Mouse (Mus musculus) hematopoietic stem cell, adult 5-6 weeks (primary cell): ENCODE data around the gene 1700028J19Rik. TPM values are rescaled to one million over a fixed set of nuclear protein-coding genes. Genes with fewer than 3 reads are reported as not detected.

Experiments
- ATAC-seq, 2 experiments: fragments of 125-278 bp in 1 of 2; replicated peaks in 1 of 2; 2 replicates each; pipeline ENCODE4 v1.8.0; 2016 to 2017; ENCODE audit warnings: inconsistent platforms in 2 of 2, mild to moderate bottlenecking in 2 of 2, moderate number of reproducible peaks in 2 of 2, low read depth in 1 of 2, moderate TSS enrichment in 1 of 2; ENCODE audit not compliant: low FRiP score in 2 of 2, poor library complexity in 2 of 2, severe bottlenecking in 2 of 2, insufficient read depth in 1 of 2, low TSS enrichment in 1 of 2
- total RNA-seq: library from RNA; stranded (forward); fragments of 172-1452, 232-1000 nt; gene quantifications from 2 replicates; pipeline ENCODE4 v1.2.3, GENCODE M21; 2017

The 1700028J19Rik gene
- 0.31 TPM in 1 of 2 replicates, not detected in the other for total RNA-seq

DNA sequence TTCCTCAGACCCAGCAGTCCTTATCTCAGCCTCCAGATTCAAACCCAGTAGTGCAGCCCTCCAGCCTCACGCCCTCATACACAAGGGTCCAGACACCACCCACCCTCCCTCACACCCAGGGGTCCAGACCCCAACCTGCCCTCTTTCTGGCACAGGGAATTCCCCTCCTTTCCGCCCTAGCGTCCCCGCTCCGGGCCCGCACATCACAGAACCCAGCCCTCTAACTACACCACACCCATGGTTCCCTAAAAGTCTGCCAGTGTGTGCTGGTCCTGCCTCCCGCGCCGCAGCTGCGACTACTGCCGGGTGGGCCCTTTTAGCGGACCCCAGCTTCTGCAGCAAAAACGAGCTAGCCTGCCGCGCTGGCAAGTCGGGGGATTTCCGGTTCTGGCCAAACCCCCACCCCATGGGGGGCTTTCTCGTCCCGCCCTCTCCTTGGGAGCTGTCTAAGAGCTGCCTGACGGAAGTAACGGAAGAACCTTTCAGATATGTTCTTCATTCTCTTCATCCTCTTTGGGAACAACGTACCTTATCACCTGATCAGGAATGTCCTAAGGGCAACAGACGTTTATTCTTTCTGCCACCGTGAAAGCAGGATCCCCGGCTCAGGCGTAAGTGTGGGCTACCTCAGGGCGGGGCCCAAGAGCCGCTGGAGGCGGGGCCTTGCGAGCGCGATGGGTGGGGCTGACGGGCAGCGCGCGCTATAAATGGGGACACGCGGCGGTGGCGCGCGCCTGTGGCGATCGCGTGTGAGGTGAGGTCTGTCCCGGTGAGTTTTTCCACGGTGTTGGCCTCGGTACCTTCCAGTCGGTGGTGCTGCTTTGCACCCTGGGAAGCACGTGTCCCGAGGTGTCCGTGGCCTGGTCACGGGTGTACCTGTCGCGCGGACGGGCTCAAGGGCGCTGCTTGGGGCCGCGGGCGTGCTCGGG lies at the start of gene 1700028J19Rik, which contains the start of gene 2410002F23Rik:
TSS of gene 1700028J19Rik (minus strand) at position 641 of the 929 bp plus-strand sequence.
TSS of gene 2410002F23Rik (plus strand) at position 668 of the 929 bp plus-strand sequence.
- ATAC-seq = peak; percentile 70 to 83

DNA sequence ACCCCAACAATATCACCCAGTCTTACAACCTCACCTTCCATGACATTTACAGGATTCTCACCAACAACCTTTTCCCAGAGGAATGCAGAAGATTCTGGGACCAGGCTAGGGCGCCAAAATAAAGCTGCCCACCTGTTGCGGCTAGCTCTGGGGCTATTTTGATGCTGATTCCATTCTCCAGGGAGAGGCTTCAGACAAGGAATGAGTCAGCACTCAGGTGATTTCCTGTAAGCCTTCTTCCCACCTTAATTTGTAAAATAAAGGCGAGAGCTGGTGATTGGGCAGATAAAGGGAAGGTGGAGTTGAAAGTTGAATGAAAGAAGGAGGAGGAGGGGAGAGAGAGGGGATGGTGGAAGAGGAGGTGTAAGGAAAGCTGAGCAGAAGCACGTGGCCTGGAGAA lies 44.9 kb upstream of the 1700028J19Rik start:
- no peak for ATAC-seq

GRCm38 (mm10) chr7:44290986-44291385 lies 44.5 kb upstream of the 1700028J19Rik start:
- ATAC-seq = no peak

- ATAC-seq = no peak
Measured at GRCm38 (mm10) chr7:44287760-44288159, 41.3 kb upstream of the 1700028J19Rik start.

DNA sequence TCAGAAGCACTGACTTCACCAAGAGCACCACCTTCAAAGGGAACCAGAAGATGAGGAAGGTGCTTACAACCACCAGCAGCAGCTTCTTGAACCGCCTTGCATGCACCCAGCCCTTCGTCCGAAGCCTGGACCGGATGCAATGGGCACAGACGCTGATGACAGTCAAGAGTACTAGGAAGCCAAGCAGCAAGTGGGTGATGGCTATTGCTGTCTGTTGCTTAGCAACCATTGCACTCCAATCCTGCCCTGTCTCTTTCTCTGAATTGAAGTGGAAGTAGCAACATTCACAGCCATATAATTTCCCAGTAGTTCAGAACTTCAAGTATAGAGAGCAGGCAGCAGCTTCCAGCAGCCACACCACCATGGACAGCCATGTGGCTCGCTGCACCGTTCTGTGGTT lies 35.1 kb upstream of the 1700028J19Rik start:
- no peak for ATAC-seq

DNA sequence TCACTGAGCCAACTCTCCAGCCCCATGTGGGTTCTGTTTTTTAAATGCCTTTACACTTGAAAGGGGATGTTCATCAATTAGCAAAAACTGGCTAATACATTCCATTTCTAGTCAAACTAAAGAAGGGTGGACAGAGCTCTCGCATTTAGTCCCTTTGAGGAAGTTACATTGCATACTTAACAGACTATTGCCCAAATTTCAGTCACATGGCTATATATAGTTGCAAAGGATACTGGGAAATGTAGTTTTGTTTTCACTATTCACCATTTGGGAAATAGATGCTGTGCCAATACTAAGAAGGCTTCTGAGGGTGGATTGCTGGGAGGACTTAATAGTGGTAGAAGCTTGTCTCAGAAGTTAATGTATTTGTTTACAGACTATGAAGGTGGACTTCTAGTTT lies 34.5 kb upstream of the 1700028J19Rik start:
- ATAC-seq = peak; percentile 46 to 58; a peak in 3 of 4 replicates

GRCm38 (mm10) chr7:44277250-44277622 lies 30.7 kb upstream of the 1700028J19Rik start:
- no peak for ATAC-seq

GRCm38 (mm10) chr7:44276461-44277249 lies 30.2 kb upstream of the 1700028J19Rik start:
- ATAC-seq = no peak

- ATAC-seq = no peak
Measured at GRCm38 (mm10) chr7:44275546-44275945, 29.1 kb upstream of the 1700028J19Rik start.

GRCm38 (mm10) chr7:44274096-44274495 lies 27.6 kb upstream of the 1700028J19Rik start:
- no peak for ATAC-seq

GRCm38 (mm10) chr7:44273446-44273845 lies 27.0 kb upstream of the 1700028J19Rik start:
- no peak for ATAC-seq

DNA sequence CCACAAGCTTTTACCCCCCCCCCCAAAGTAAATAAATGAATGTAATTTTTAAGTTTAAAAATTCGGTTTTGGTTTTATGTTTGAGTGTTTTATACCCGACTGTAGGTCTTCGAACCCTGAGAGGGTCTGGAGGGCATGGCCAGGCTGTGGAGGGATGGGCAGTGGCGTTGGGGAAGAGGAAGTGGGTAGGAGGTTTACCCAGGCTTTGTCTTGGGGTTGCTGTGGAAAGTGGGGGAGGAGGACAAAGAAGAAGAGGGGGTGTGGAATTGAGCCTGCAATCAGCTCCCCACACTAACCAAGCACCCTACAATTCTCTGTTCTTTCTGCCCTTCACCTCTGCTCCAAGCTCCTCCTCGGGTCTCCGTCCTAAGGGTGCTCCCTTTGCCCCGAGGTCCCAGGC lies 26.1 kb upstream of the 1700028J19Rik start:
- no peak for ATAC-seq

GRCm38 (mm10) chr7:44271309-44271708 lies 24.8 kb upstream of the 1700028J19Rik start:
- ATAC-seq = no peak

DNA sequence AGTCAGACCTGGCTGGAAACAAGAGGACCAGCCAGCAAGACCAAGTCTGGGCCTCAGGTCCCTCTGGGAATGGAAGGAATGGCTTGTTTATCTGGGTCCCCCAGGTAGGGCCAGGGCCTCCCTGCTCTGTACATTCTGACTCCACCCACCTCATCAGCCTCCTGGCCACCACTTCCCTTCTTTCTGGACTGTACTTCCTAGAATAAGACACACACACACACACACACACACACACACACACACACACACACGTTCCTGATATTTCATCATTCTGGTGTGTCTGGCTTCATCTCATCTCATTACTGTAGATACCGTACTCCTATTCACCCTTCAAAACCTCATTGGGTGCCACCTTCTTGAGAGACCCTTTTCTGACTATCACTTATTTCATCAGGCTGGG lies 22.9 kb upstream of the 1700028J19Rik start:
- ATAC-seq = no peak

GRCm38 (mm10) chr7:44268117-44268516 lies 21.6 kb upstream of the 1700028J19Rik start:
- no peak for ATAC-seq

- ATAC-seq = peak; percentile 87 to 91
Measured at GRCm38 (mm10) chr7:44262791-44263643, 16.5 kb upstream of the 1700028J19Rik start.

- ATAC-seq = no peak
Measured at GRCm38 (mm10) chr7:44261147-44261546, 14.7 kb upstream of the 1700028J19Rik start, which contains the start of gene Gm15517. TSS of gene Gm15517 (plus strand) at chr7:44261447.
